In the genomic region with DNA sequence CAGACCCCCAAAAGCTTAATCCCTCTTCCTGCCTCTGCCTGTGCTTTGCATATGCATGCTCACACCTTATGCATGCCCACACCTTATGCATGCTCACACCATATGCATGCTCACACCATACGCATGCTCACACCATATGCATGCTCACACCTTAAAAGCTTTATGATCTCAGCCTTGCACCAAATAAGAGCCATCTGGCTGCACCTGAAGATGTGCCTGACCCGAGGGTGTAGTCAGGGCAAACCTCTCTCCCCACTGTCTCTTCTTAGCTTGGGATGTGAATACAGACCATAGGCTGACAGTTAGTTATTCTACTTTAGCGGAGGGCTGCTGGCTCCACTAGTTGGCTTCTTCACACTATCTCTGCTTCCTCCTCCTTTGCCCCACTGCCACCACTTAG, we compare ENCODE assay signal across 11 mouse cellular contexts.
DNase-seq lines count a peak whose midpoint lies in the region; ATAC-seq lines count a peak whose summit lies in the region.
"Had no signal": no experiment of that assay in that cellular context is flagged by ENCODE, and none has a peak within 500 bp of the region (broad histone marks: within the 10 kb centered on the region; RNA-seq: fewer than 3 reads in every experiment).

No protein-coding gene starts in this region.

- H3K4me1 ChIP-seq in liver, embryonic 12.5 days = peaks cover 35% of the 10 kb centered on the region
- H3K4me1 ChIP-seq in embryonic facial prominence, embryonic 14.5 days (ENCODE audit: control insufficient read depth, insufficient read depth, low read length) = peaks cover 41% of the 10 kb centered on the region
- H3K4me1 ChIP-seq in hindbrain, embryonic 14.5 days (replicated peaks; ENCODE audit: control insufficient read depth, insufficient read depth, low read length) = peaks cover 32% of the 10 kb centered on the region
- H3K4me1 ChIP-seq in stomach, embryonic 14.5 days (ENCODE audit: control insufficient read depth, insufficient read depth, low read length) = peaks cover 31% of the 10 kb centered on the region

- H3K36me3 ChIP-seq in liver, embryonic 12.5 days = peaks cover 17% of the 10 kb centered on the region
- H3K36me3 ChIP-seq in embryonic facial prominence, embryonic 14.5 days (ENCODE audit: control insufficient read depth, insufficient read depth, low read length) = no peaks in the 10 kb centered on the region
- no peaks in the 10 kb centered on the region for H3K36me3 ChIP-seq in hindbrain, embryonic 14.5 days (replicated peaks; ENCODE audit: control insufficient read depth, insufficient read depth)
- H3K36me3 ChIP-seq in stomach, embryonic 14.5 days (ENCODE audit: control insufficient read depth, insufficient read depth, low read length) = no peaks in the 10 kb centered on the region

- H3K27me3 ChIP-seq in liver, embryonic 12.5 days (replicated peaks) = no peaks in the 10 kb centered on the region
- H3K27me3 ChIP-seq in embryonic facial prominence, embryonic 14.5 days (replicated peaks; ENCODE audit: control insufficient read depth, insufficient read depth, low read length) = no peaks in the 10 kb centered on the region
- no peaks in the 10 kb centered on the region for H3K27me3 ChIP-seq in hindbrain, embryonic 14.5 days (ENCODE audit: control insufficient read depth, insufficient read depth, low read length)
- no peaks in the 10 kb centered on the region for H3K27me3 ChIP-seq in stomach, embryonic 14.5 days (ENCODE audit: control insufficient read depth, insufficient read depth, low read length)

- 0 out of 2 replicates have a peak, but pooled peaks have one; percentile 45 for ATAC-seq in liver, embryonic 12.5 days
- no peak for ATAC-seq in embryonic facial prominence, embryonic 14.5 days (ENCODE audit: low read depth)
- ATAC-seq in hindbrain, embryonic 14.5 days (ENCODE audit: low FRiP score) = no peak
- no peak for ATAC-seq in stomach, embryonic 14.5 days (ENCODE audit: insufficient number of reproducible peaks, insufficient read depth, low FRiP score, low read depth)

- H3K4me3 ChIP-seq in liver, embryonic 12.5 days = no peak overlapping the region
- H3K4me3 ChIP-seq in embryonic facial prominence, embryonic 14.5 days (ENCODE audit: low read depth, low read length) = no peak overlapping the region
- no peak overlapping the region for H3K4me3 ChIP-seq in hindbrain, embryonic 14.5 days (replicated peaks; ENCODE audit: low read length)
- H3K4me3 ChIP-seq in stomach, embryonic 14.5 days (ENCODE audit: low read depth, low read length) = peak overlapping the region; percentile 9; the same call in 1 of the 2 replicates

- H3K4me2 ChIP-seq in liver, embryonic 12.5 days = no peak overlapping the region
- peak overlapping the region; percentile 52 for H3K4me2 ChIP-seq in embryonic facial prominence, embryonic 14.5 days (ENCODE audit: low read depth, low read length)
- peak overlapping the region; percentile 39 for H3K4me2 ChIP-seq in hindbrain, embryonic 14.5 days (replicated peaks)
- H3K4me2 ChIP-seq in stomach, embryonic 14.5 days (replicated peaks; ENCODE audit: low read depth, low read length) = peak overlapping the region; percentile 33

- H3K9me3 ChIP-seq in liver, embryonic 12.5 days (replicated peaks) = no peaks in the 10 kb centered on the region
- no peaks in the 10 kb centered on the region for H3K9me3 ChIP-seq in embryonic facial prominence, embryonic 14.5 days (ENCODE audit: control insufficient read depth, low read length)
- H3K9me3 ChIP-seq in hindbrain, embryonic 14.5 days (ENCODE audit: control insufficient read depth, low read length) = no peaks in the 10 kb centered on the region
- no peaks in the 10 kb centered on the region for H3K9me3 ChIP-seq in stomach, embryonic 14.5 days (ENCODE audit: control insufficient read depth, low read depth, low read length)

- no peak for DNase-seq in liver
- DNase-seq in embryonic facial prominence, embryonic 14.5 days (ENCODE audit: low spot score) = no peak
- no peak for DNase-seq in hindbrain, embryonic 14.5 days (ENCODE audit: low spot score)
- DNase-seq in yolk sac, embryonic 10.5 days (ENCODE audit: low spot score) = no peak
- DNase-seq in cerebellum, adult 9-11 months = no peak
- DNase-seq: adrenal gland, postnatal 14 days; cerebellum, postnatal 10 days; kidney, adult 18-20 months; right cerebral cortex, postnatal 25 days had no signal

- no peak overlapping the region for H3K27ac ChIP-seq in liver, embryonic 12.5 days
- no peak overlapping the region for H3K27ac ChIP-seq in embryonic facial prominence, embryonic 14.5 days (replicated peaks; ENCODE audit: low read depth, low read length)
- no peak overlapping the region for H3K27ac ChIP-seq in hindbrain, embryonic 14.5 days
- H3K27ac ChIP-seq in stomach, embryonic 14.5 days (ENCODE audit: low read length) = no peak overlapping the region

- no peak overlapping the region for H3K9ac ChIP-seq in liver, embryonic 12.5 days
- H3K9ac ChIP-seq in embryonic facial prominence, embryonic 14.5 days (ENCODE audit: low read depth, low read length) = no peak overlapping the region
- no peak overlapping the region for H3K9ac ChIP-seq in hindbrain, embryonic 14.5 days
- H3K9ac ChIP-seq in stomach, embryonic 14.5 days (replicated peaks; ENCODE audit: low read depth, low read length) = no peak overlapping the region

- 77% methylated on average over 3 of the region's 3 CpGs for WGBS in liver, embryonic 12.5 days (ENCODE audit: insufficient replicate concordance)
- WGBS in embryonic facial prominence, embryonic 14.5 days = 74% methylated on average over 3 of the region's 3 CpGs
- WGBS in hindbrain, embryonic 14.5 days = 49% methylated on average over 3 of the region's 3 CpGs
- 77% methylated on average over 3 of the region's 3 CpGs for whole genome bisulfite sequencing in stomach, embryonic 14.5 days
